Mouse (Mus musculus) forebrain, embryonic 14.5 days (tissue): Measurements from ENCODE around the gene Dscaml1. TPM values are rescaled to one million over a fixed set of nuclear protein-coding genes. Genes with fewer than 3 reads are reported as not detected.

Experiments used
- ATAC-seq: fragments of 200-750 bp; cut with Nextera tagmentation; 2 replicates; pipeline ENCODE4 v1.8.0; 2017; ENCODE audit warnings: mild to moderate bottlenecking, moderate library complexity
- DNase-seq: peaks from one replicate; pipeline ENCODE4 v3.0.0-alpha.2; 2015; ENCODE audit warnings: low spot score
- H3K27ac ChIP-seq: fragments of 300-500 bp; sonication (generic); 2 replicates; pipeline ENCODE4 v1.5.1; 2014; ENCODE audit warnings: low read depth, mild to moderate bottlenecking, control low read depth, low read length, moderate library complexity
- H3K27me3 ChIP-seq: fragments of 300-500 bp; sonication (generic); replicated peaks from 2 replicates; pipeline ENCODE4 v1.6.1; 2014; ENCODE audit warnings: low read length, control low read depth, mixed read lengths; ENCODE audit not compliant: control insufficient read depth, insufficient read depth
- H3K36me3 ChIP-seq: fragments of 300-500 bp; sonication (generic); 2 replicates; pipeline ENCODE4 v1.6.1; 2014; ENCODE audit warnings: low read length, control low read depth; ENCODE audit not compliant: control insufficient read depth, insufficient read depth
- H3K4me1 ChIP-seq: fragments of 300-500 bp; sonication (generic); 2 replicates; pipeline ENCODE4 v1.6.1; 2014; ENCODE audit warnings: antibody characterized with exemption, low read length, control low read depth; ENCODE audit not compliant: control insufficient read depth, insufficient read depth
- H3K4me2 ChIP-seq: fragments of 300-500 bp; sonication (generic); 2 replicates; pipeline ENCODE4 v1.6.1; 2014; ENCODE audit warnings: mild to moderate bottlenecking, control low read depth, low read length
- H3K4me3 ChIP-seq: fragments of 300-500 bp; sonication (generic); 2 replicates; pipeline ENCODE4 v1.5.1; 2014; ENCODE audit warnings: low read depth, low read length, control low read depth
- H3K9ac ChIP-seq: fragments of 300-500 bp; sonication (generic); 2 replicates; pipeline ENCODE4 v1.6.1; 2014; ENCODE audit warnings: mild to moderate bottlenecking, low read length, control low read depth, moderate library complexity
- H3K9me3 ChIP-seq: fragments of 300-500 bp; sonication (generic); replicated peaks from 2 replicates; pipeline ENCODE4 v1.6.1; 2016; ENCODE audit warnings: low read length, control low read depth, mixed read lengths; ENCODE audit not compliant: control insufficient read depth
- WGBS: fragments of 180-500 bp; shearing (Covaris S2); extraction: QIAGEN DNeasy Blood & Tissue Kit; methylation state at CpG from one replicate; pipeline ENCODE4 v1.1.7; 2014; 5-methylcytosine and 5-hydroxymethylcytosine counted together
- polyA plus RNA-seq: library from polyadenylated mRNA; unstranded; fragments of >200 nt; fragmentation: Nextera tagmentation; extraction: Ambion mirVana; gene quantifications from 2 replicates; pipeline ENCODE4 v1.2.1, GENCODE M21; 2014

The Dscaml1 gene
- polyA plus RNA-seq, 1 experiment from 2014 or later, result 11.3 TPM

DNA sequence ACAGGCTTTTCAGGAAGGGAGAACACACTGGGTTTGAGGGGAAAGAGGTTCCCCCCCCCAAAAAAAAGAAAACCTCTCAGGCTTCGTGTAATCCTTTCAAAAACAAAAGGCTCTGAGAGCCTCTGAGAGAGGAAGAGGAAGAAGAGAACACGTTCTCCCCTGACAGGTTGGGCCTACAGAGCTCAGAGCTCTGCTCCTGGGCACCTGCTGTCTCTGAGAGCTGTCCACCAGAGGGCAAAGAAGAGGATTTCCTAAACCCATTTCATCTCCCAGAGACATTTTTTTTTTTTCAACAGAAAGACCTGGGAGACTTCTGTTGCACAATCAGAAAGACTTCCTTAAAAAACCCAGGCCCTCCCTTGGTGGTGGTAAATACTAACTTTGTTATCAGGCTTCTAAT is 267.8 kb downstream of the Dscaml1 start:
- no peaks in the 10 kb centered on the region for H3K36me3 ChIP-seq
- H3K9ac ChIP-seq, result peak overlapping the region; percentile 29; the same call in 1 of the 2 replicates
- no peaks in the 10 kb centered on the region for H3K9me3 ChIP-seq
- H3K27ac ChIP-seq, result peak overlapping the region; percentile 82
- H3K4me1 ChIP-seq, result peaks cover 19% of the 10 kb centered on the region
- H3K4me3 ChIP-seq, result no peak overlapping the region
- H3K27me3 ChIP-seq, result no peaks in the 10 kb centered on the region
- DNase-seq (no peak), ATAC-seq (no peak)
- no peak overlapping the region for H3K4me2 ChIP-seq
- WGBS, result 4% methylated on average over 2 of the region's 2 CpGs

GRCm38 (mm10) chr9:45699171-45699570 is 272.7 kb downstream of the Dscaml1 start:
- ATAC-seq (no peak), DNase-seq (no peak)
- H3K4me3 ChIP-seq, result no peak overlapping the region
- no peak overlapping the region for H3K9ac ChIP-seq
- H3K9me3 ChIP-seq, result no peaks in the 10 kb centered on the region
- H3K4me2 ChIP-seq, result no peak overlapping the region
- peak overlapping the region; percentile 50; the same call in 1 of the 2 replicates for H3K27ac ChIP-seq
- WGBS, result 74% methylated on average over 10 of the region's 10 CpGs
- H3K4me1 ChIP-seq, result peaks cover 2% of the 10 kb centered on the region
- peaks cover 15% of the 10 kb centered on the region for H3K36me3 ChIP-seq
- H3K27me3 ChIP-seq, result no peaks in the 10 kb centered on the region

GRCm38 (mm10) chr9:45703236-45703635 is 276.8 kb downstream of the Dscaml1 start:
- H3K4me2 ChIP-seq, result no peak overlapping the region
- no peak overlapping the region for H3K4me3 ChIP-seq
- H3K9ac ChIP-seq, result no peak overlapping the region
- H3K27me3 ChIP-seq, result no peaks in the 10 kb centered on the region
- no peak for ATAC-seq
- no peak overlapping the region for H3K27ac ChIP-seq
- peaks cover 15% of the 10 kb centered on the region for H3K36me3 ChIP-seq
- WGBS, result 93% methylated on average over 3 of the region's 3 CpGs
- H3K4me1 ChIP-seq, result no peaks in the 10 kb centered on the region
- H3K9me3 ChIP-seq, result no peaks in the 10 kb centered on the region
- DNase-seq, result no peak

DNA sequence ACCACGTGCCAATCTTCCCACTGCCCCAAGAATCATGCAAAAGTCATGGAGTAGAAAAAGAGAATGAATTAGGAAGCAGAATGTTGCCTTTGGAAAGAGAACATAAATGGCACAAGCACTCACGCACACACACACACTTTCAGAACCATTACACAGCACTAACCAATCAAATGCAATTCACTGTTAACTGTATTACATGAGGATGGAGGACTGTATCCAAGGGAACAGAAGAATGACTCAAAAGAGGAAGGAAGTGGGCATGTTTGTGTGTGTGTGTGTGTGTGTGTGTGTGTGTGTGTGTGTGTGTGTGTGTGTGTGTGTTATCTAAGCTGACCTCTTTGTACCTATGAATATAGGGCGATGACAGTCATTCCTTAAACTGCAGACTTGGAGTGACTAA is 278.0 kb downstream of the Dscaml1 start:
- no peak overlapping the region for H3K4me2 ChIP-seq
- no peaks in the 10 kb centered on the region for H3K27me3 ChIP-seq
- 88% methylated on average over 3 of the region's 3 CpGs for WGBS
- ATAC-seq (no peak), DNase-seq (peak; percentile 13)
- peaks cover 15% of the 10 kb centered on the region for H3K36me3 ChIP-seq
- no peaks in the 10 kb centered on the region for H3K4me1 ChIP-seq
- H3K9ac ChIP-seq, result no peak overlapping the region
- no peak overlapping the region for H3K4me3 ChIP-seq
- no peaks in the 10 kb centered on the region for H3K9me3 ChIP-seq
- H3K27ac ChIP-seq, result no peak overlapping the region

GRCm38 (mm10) chr9:45710300-45710699 is 283.9 kb downstream of the Dscaml1 start:
- H3K27me3 ChIP-seq, result no peaks in the 10 kb centered on the region
- H3K4me3 ChIP-seq, result no peak overlapping the region
- no peak overlapping the region for H3K4me2 ChIP-seq
- WGBS, result 70% methylated on average over 11 of the region's 11 CpGs
- ATAC-seq (no peak), DNase-seq (no peak)
- H3K9me3 ChIP-seq, result no peaks in the 10 kb centered on the region
- no peaks in the 10 kb centered on the region for H3K4me1 ChIP-seq
- no peak overlapping the region for H3K9ac ChIP-seq
- H3K27ac ChIP-seq, result no peak overlapping the region
- H3K36me3 ChIP-seq, result 0 out of 2 replicates have a peak, but pooled peaks cover 8% of the 10 kb centered on the region

DNA sequence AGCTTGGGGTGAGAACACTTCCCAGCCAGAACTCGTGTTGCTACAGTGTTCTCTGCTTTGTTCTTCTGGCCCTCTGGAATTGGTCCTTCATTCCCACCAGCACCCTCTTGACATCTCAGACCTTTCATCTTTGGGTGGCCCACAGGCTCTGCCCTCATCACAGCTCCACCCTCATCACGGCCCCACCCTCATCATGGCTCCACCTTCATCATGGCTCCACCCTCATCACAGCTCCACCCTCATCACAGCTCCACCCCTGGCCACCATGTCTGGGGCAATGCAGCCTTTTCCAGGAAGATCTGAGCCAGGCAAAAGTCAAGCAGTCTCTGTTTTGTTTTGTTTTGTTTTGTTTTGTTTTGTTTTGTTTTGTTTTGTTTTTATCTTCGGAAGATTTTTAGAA is 289.0 kb downstream of the Dscaml1 start:
- Histone ChIP-seq H3K36me3 (0 out of 2 replicates have a peak, but pooled peaks cover 12% of the 10 kb centered on the region), H3K27me3 (no peaks in the 10 kb centered on the region), H3K27ac (no peak overlapping the region), H3K4me3 (no peak overlapping the region), H3K9me3 (no peaks in the 10 kb centered on the region), H3K4me1 (no peaks in the 10 kb centered on the region), H3K4me2 (no peak overlapping the region), H3K9ac (no peak overlapping the region)
- WGBS, result 61% methylated on average over 3 of the region's 3 CpGs
- DNase-seq (no peak), ATAC-seq (no peak)

DNA sequence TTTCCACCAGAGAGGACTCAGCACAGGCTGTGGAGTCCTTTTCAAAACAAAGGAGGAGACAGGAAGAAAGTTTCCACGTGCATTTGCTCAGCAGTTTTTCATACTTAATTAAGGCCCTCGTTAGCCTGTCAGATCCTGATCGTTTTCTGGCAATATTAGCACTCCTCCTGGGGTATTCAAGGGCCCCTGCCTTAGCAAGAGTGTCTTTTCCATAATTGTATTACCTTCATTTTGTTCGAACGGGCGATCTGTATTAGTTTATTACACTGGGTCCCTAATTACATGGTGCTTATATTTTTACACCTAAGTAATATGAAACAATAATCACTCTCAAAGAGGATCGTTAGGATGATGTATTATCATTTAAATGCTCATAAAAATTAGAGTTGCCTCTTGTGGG is 293.6 kb downstream of the Dscaml1 start:
- no peak overlapping the region for H3K27ac ChIP-seq
- H3K36me3 ChIP-seq, result peaks cover 20% of the 10 kb centered on the region; the same call in 1 of the 2 replicates
- DNase-seq, result no peak
- no peaks in the 10 kb centered on the region for H3K4me1 ChIP-seq
- no peak overlapping the region for H3K4me3 ChIP-seq
- H3K4me2 ChIP-seq, result no peak overlapping the region
- 22% methylated on average over 7 of the region's 7 CpGs for WGBS
- no peak overlapping the region for H3K9ac ChIP-seq
- no peaks in the 10 kb centered on the region for H3K9me3 ChIP-seq
- no peaks in the 10 kb centered on the region for H3K27me3 ChIP-seq
- ATAC-seq, result no peak

GRCm38 (mm10) chr9:45731851-45732250 is 305.4 kb downstream of the Dscaml1 start:
- Histone ChIP-seq H3K4me3 (no peak overlapping the region), H3K27me3 (no peaks in the 10 kb centered on the region), H3K27ac (no peak overlapping the region), H3K9ac (no peak overlapping the region), H3K36me3 (0 out of 2 replicates have a peak, but pooled peaks cover 4% of the 10 kb centered on the region), H3K4me2 (no peak overlapping the region), H3K9me3 (no peaks in the 10 kb centered on the region), H3K4me1 (no peaks in the 10 kb centered on the region)
- DNase-seq (no peak), ATAC-seq (no peak)
- 83% methylated on average over 5 of the region's 5 CpGs for WGBS

GRCm38 (mm10) chr9:45733246-45733645 is 306.8 kb downstream of the Dscaml1 start:
- H3K4me1 ChIP-seq, result no peaks in the 10 kb centered on the region
- no peak overlapping the region for H3K4me3 ChIP-seq
- no peaks in the 10 kb centered on the region for H3K9me3 ChIP-seq
- 63% methylated on average over 6 of the region's 6 CpGs for WGBS
- H3K9ac ChIP-seq, result no peak overlapping the region
- no peak overlapping the region for H3K27ac ChIP-seq
- ATAC-seq, result no peak
- no peak overlapping the region for H3K4me2 ChIP-seq
- 0 out of 2 replicates have a peak, but pooled peaks cover 7% of the 10 kb centered on the region for H3K36me3 ChIP-seq
- no peaks in the 10 kb centered on the region for H3K27me3 ChIP-seq
- no peak for DNase-seq
